Mouse (Mus musculus): ENCODE data around the gene Olfr1245.
"Not testable (repeated sequence)": the region's sequence is repeated elsewhere in the genome, so short reads cannot be mapped to it uniquely, and the experiment has no call there.

The Olfr1245 gene

DNA sequence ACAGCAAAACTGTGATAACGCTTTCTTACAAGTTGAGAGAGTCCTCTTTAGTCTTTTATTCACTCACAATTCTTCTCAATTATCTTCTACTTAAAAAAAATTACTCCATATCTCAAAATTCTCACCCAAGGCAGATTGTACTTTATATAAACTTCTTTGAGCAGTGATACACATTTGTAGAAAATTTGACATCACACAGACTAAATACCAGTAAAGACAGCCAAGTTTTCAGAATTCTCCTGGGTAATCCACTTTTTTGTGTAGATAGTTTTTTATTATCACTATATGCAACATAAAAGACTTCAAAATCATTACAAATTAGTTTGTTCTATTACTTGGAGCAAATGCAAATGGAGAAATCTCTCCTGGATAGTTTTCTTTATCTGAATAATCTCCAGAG is at the start of gene Olfr1245:
Gene Olfr1245 (minus strand): TSS at position 101 of the 400 bp plus-strand sequence.
- no peak for ATAC-seq (ENCODE audit: insufficient number of reproducible peaks, low FRiP score, low TSS enrichment)

DNA sequence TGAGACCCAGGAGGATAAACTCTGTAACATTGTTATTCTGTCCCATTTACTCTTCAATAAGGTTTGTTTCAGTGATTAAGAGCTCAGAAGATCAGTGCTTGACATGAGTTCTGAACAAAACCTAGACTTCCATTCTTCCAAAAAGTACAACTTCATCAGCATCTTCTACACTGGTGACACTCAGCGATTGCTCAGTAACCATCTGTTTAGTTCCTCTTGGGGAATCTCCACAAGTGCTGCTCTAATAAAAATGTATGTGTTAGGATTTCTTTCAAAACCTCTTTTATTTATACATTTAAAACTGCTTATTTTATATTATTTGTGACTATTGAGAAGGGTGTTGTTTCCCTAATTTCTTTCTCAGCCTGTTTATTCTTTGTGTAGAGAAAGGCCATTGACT is 39.9 kb upstream of the Olfr1245 start, which contains the start of gene Olfr1248:
Gene Olfr1248 (minus strand): TSS at position 101 of the 400 bp plus-strand sequence.
- not testable (repeated sequence) for ATAC-seq (ENCODE audit: insufficient number of reproducible peaks, low FRiP score, low TSS enrichment)

DNA sequence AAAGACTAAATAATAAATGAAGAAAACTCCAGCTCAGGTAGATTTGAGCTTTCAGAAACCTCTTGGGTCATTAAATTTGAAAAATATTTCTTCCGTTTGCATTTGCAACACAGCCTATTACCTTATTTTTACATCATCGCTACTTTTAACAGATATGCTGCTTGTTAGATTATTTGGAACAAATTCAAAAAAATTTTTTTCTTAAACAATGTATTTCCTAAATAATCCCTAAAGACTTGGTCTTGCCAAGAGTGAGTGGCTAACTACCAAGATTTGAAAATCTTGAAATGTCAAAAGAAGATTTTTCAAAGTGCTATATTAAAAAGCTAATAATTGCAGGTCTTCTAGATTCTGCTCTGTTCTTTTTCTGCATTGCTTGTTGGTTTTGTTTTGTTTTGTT is 35.8 kb upstream of the Olfr1245 start, which contains the start of gene Olfr1247:
Gene Olfr1247 (minus strand): TSS at position 101 of the 400 bp plus-strand sequence.
- ATAC-seq (ENCODE audit: insufficient number of reproducible peaks, low FRiP score, low TSS enrichment), result no peak

DNA sequence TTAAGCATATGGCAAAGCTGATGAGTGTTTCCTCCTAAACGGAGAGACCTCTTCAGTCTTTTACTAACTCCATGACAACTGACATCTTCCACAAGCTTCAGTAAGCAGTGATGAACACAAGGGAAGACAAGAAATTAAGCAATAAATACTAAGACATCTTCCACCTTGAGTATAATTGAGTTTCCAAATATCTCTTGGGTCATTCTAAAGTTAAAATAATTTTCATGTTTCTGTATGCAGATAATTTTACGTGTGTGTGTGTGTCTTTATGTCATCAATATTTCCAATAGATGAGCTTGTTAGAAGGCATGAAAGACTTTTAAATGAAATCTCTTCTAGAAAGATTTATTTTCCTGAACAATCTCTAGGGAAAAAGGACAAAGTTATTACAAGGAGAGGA is 14.8 kb upstream of the Olfr1245 start, which contains the start of gene Olfr1246:
Gene Olfr1246 (minus strand): TSS at position 101 of the 400 bp plus-strand sequence.
- no peak for ATAC-seq (ENCODE audit: insufficient number of reproducible peaks, low FRiP score, low TSS enrichment)

DNA sequence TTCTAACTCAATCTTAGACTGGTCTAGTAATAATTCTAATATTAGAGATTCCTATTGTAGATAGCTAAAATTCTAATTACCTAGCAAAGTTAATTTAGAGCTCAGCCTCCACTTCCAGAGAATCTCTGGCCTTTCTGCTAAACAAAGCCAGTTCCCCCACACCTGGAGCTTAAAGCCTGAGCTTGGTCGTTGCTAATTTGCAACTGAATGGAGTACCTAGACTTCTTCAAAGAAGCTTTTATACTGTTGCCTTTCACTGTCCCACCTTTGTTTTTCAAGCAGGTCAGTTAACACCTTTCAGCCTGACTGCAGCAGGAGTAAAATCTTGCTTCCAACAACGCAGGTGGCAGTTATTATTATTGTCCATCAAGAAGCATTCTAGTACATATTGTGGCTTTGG is 15.5 kb downstream of the Olfr1245 start:
- not testable (repeated sequence) for ATAC-seq (ENCODE audit: insufficient number of reproducible peaks, low FRiP score, low TSS enrichment)

DNA sequence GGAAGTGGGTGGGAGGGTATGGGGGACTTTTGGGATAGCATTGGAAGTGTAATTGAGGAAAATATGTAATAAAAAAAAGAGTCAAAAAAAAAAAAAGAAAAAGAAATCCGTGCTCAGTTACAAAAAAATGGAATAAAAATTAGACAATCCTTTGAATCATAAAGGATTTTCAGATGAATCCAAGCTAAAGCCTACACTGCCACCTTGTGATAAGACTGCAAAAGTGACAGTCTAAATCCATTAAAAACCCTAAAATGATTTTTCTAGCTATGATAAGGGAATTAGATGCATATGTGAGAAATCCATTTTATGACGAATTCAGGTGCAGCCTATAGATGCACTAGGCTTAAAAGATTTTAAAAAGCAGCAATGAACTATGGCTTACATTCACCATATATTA is 33.7 kb downstream of the Olfr1245 start:
- no peak for ATAC-seq (ENCODE audit: insufficient number of reproducible peaks, low FRiP score, low TSS enrichment)

DNA sequence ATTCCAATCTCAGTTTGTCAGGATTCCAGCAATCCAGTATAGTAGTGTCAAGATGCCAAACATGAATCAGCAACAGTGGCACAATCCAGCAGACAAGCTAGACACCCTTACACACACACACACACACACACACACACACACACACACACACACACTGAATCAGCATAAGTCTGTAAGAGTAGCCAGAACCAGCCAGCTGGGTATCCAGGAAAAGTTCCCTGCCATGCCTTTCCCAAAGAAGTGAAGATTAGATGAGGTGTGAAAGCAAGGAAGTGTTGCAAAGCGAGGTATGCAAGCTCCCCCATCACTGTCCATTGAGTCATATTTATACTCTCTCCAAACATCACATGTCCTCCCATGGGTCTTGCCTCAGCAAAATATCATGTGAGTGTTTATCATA is 38.3 kb downstream of the Olfr1245 start:
- ATAC-seq (ENCODE audit: insufficient number of reproducible peaks, low FRiP score, low TSS enrichment), result no peak

DNA sequence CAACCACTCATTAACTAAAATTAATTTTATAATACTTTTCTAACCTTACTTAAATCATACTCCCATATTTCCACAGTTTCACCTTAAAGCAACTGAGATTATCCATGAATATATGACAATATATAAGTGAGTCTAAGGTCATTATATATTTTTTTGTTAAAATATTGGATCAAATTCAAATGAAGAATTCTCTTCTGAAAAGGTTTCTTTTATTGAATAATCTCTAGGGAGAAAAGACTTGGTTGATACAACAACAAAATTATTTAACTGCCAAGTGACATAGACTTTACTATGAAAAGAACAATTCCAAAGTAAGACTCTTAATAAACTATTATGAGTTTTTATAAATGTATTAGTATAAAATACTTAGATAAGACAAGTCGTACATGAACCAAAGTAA is 46.9 kb downstream of the Olfr1245 start, which contains the start of gene Olfr1243:
Gene Olfr1243 (minus strand): TSS at position 101 of the 400 bp plus-strand sequence.
- ATAC-seq (ENCODE audit: insufficient number of reproducible peaks, low FRiP score, low TSS enrichment), result no peak
